In the genomic region with DNA sequence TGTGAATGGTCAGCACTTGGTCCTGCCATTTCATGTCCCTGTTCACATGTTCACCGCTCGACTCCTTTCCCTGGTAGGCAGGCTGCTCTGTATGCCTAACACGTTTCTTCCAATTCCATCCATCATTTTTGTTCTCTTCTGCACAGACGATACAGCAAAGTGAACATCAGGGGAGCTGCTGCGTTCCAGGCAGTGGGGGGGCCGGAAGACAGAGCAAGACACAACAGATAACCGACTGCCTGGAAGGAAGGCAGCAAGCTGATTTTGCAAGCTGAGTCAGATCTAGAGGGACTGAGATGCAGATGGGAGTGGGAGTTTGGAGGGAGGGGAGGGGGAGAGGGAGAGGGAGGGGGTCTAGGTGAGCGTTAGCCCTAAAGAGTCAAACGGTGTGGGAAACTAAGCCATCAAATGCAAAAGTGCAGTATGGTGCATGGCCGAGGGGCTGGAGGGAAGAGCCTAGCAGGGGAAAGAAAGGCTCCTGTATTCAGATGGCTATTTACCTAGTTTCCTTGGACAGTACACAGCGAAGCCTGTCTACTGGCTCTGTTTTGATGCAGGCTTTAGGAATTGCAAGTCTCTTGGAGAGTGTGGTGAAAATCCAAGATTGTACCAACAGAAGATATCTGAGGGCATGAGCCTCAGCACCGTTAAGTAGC, we compare ENCODE assay signal across 17 mouse cellular contexts.
DNase-seq lines count a peak whose midpoint lies in the region; ATAC-seq and TF ChIP-seq lines count a peak whose summit lies in the region.
"Had no signal": no experiment of that assay in that cellular context is flagged by ENCODE, and none has a peak within 500 bp of the region (broad histone marks: within the 10 kb centered on the region; RNA-seq: fewer than 3 reads in every experiment).

No protein-coding gene starts in this region.

- H3K9me3 ChIP-seq in hindbrain, embryonic 11.5 days (ENCODE audit: control insufficient read depth, low read length) = no peaks in the 10 kb centered on the region
- no peaks in the 10 kb centered on the region for H3K9me3 ChIP-seq in hindbrain, embryonic 10.5 days
- H3K9me3 ChIP-seq in forebrain, postnatal 0 days (ENCODE audit: low read length) = no peaks in the 10 kb centered on the region
- no peaks in the 10 kb centered on the region for H3K9me3 ChIP-seq in midbrain, postnatal 0 days (ENCODE audit: low read length)
- no peaks in the 10 kb centered on the region for H3K9me3 ChIP-seq in liver, postnatal 0 days (ENCODE audit: low read length)
- H3K9me3 ChIP-seq: heart, embryonic 15.5 days; liver, embryonic 13.5 days had no signal

- WGBS in hindbrain, embryonic 11.5 days = 59% methylated on average over 12 of the region's 12 CpGs
- WGBS in hindbrain, embryonic 10.5 days = 69% methylated on average over 12 of the region's 12 CpGs
- WGBS in forebrain, postnatal 0 days = 45% methylated on average over 12 of the region's 12 CpGs
- 47% methylated on average over 12 of the region's 12 CpGs for WGBS in midbrain, postnatal 0 days
- WGBS in liver, postnatal 0 days (ENCODE audit: insufficient replicate concordance) = 60% methylated on average over 12 of the region's 12 CpGs

- no peaks in the 10 kb centered on the region for H3K27me3 ChIP-seq in hindbrain, embryonic 11.5 days (ENCODE audit: control insufficient read depth, insufficient read depth, low read length)
- peaks cover 55% of the 10 kb centered on the region for H3K27me3 ChIP-seq in hindbrain, embryonic 10.5 days (ENCODE audit: insufficient read depth, poor library complexity, severe bottlenecking)
- H3K27me3 ChIP-seq in forebrain, postnatal 0 days (ENCODE audit: insufficient read depth, low read length) = peaks cover 13% of the 10 kb centered on the region
- no peaks in the 10 kb centered on the region for H3K27me3 ChIP-seq in midbrain, postnatal 0 days (ENCODE audit: insufficient read depth, low read length)
- H3K27me3 ChIP-seq in liver, postnatal 0 days (ENCODE audit: insufficient read depth, low read length) = no peaks in the 10 kb centered on the region
- H3K27me3 ChIP-seq: heart, embryonic 15.5 days; liver, embryonic 13.5 days had no signal

- peak; percentile 19; the same call in 1 of the 2 replicates for TF ChIP-seq CTCF in forebrain, postnatal 0 days (IDR thresholded peaks at IDR 0.05; ENCODE audit: low read depth)
- no peak for TF ChIP-seq CTCF in layer of hippocampus, adult 2 months (conservative IDR thresholded peaks at IDR 0.05)
- peak; percentile 49; the same call in 1 of the 2 replicates for TF ChIP-seq CTCF in midbrain, postnatal 0 days (IDR thresholded peaks at IDR 0.05)
- no peak for TF ChIP-seq CTCF in liver, postnatal 0 days (IDR thresholded peaks at IDR 0.05; ENCODE audit: low read depth)

- no peak for TF ChIP-seq EP300 in liver, postnatal 0 days (IDR thresholded peaks at IDR 0.05; ENCODE audit: low read depth)

- H3K36me3 ChIP-seq in hindbrain, embryonic 11.5 days (ENCODE audit: control insufficient read depth, insufficient read depth, low read length) = no peaks in the 10 kb centered on the region
- H3K36me3 ChIP-seq in hindbrain, embryonic 10.5 days = no peaks in the 10 kb centered on the region
- no peaks in the 10 kb centered on the region for H3K36me3 ChIP-seq in forebrain, postnatal 0 days (ENCODE audit: insufficient read depth)
- no peaks in the 10 kb centered on the region for H3K36me3 ChIP-seq in midbrain, postnatal 0 days (ENCODE audit: insufficient read depth, low read length)
- H3K36me3 ChIP-seq in liver, postnatal 0 days (replicated peaks; ENCODE audit: insufficient read depth, low read length) = no peaks in the 10 kb centered on the region
- H3K36me3 ChIP-seq: heart, embryonic 15.5 days; liver, embryonic 13.5 days had no signal

- no peak overlapping the region for H3K4me3 ChIP-seq in hindbrain, embryonic 11.5 days (ENCODE audit: low read depth, low read length)
- no peak overlapping the region for H3K4me3 ChIP-seq in hindbrain, embryonic 10.5 days
- no peak overlapping the region for H3K4me3 ChIP-seq in forebrain, postnatal 0 days (ENCODE audit: low read depth, low read length)
- no peak overlapping the region for H3K4me3 ChIP-seq in layer of hippocampus, adult 2 months
- no peak overlapping the region for H3K4me3 ChIP-seq in midbrain, postnatal 0 days (ENCODE audit: low read depth, low read length)
- no peak overlapping the region for H3K4me3 ChIP-seq in liver, postnatal 0 days (ENCODE audit: low read depth, low read length)
- H3K4me3 ChIP-seq: heart, embryonic 15.5 days; liver, embryonic 13.5 days; myocyte had no signal

- H3K4me2 ChIP-seq in hindbrain, embryonic 11.5 days (replicated peaks; ENCODE audit: low read depth, low read length) = no peak overlapping the region
- H3K4me2 ChIP-seq in forebrain, postnatal 0 days (ENCODE audit: low read depth) = no peak overlapping the region
- H3K4me2 ChIP-seq in midbrain, postnatal 0 days (ENCODE audit: low read depth, low read length, poor library complexity, severe bottlenecking) = no peak overlapping the region
- no peak overlapping the region for H3K4me2 ChIP-seq in liver, postnatal 0 days (ENCODE audit: low read depth, low read length)
- H3K4me2 ChIP-seq: heart, embryonic 15.5 days; liver, embryonic 13.5 days had no signal

- H3K4me1 ChIP-seq in hindbrain, embryonic 11.5 days (replicated peaks; ENCODE audit: control insufficient read depth, insufficient read depth, low read length) = no peaks in the 10 kb centered on the region
- H3K4me1 ChIP-seq in hindbrain, embryonic 10.5 days (replicated peaks) = peaks cover 8% of the 10 kb centered on the region; the same call in 1 of the 2 replicates
- H3K4me1 ChIP-seq in forebrain, postnatal 0 days (ENCODE audit: insufficient read depth) = no peaks in the 10 kb centered on the region
- no peaks in the 10 kb centered on the region for H3K4me1 ChIP-seq in midbrain, postnatal 0 days (ENCODE audit: insufficient read depth, low read length)
- H3K4me1 ChIP-seq in liver, postnatal 0 days (ENCODE audit: insufficient read depth) = no peaks in the 10 kb centered on the region
- H3K4me1 ChIP-seq: liver, embryonic 13.5 days had no signal

- peak; percentile 74 for ATAC-seq in hindbrain, embryonic 11.5 days (ENCODE audit: low FRiP score)
- ATAC-seq in forebrain, postnatal 0 days = peak; percentile 91
- peak; percentile 90 for ATAC-seq in midbrain, postnatal 0 days (ENCODE audit: low FRiP score)
- no peak for ATAC-seq in liver, postnatal 0 days
- ATAC-seq: inflammation-experienced regulatory T-cells, adult 6 months had no signal

- no peak overlapping the region for H3K27ac ChIP-seq in hindbrain, embryonic 11.5 days (ENCODE audit: low read depth, low read length)
- no peak overlapping the region for H3K27ac ChIP-seq in hindbrain, embryonic 10.5 days
- no peak overlapping the region for H3K27ac ChIP-seq in forebrain, postnatal 0 days (ENCODE audit: low read depth, low read length)
- H3K27ac ChIP-seq in layer of hippocampus, adult 2 months = no peak overlapping the region
- no peak overlapping the region; the same call in 1 of the 2 replicates for H3K27ac ChIP-seq in midbrain, postnatal 0 days (ENCODE audit: low read depth, low read length)
- H3K27ac ChIP-seq in liver, postnatal 0 days (ENCODE audit: low read depth) = no peak overlapping the region
- H3K27ac ChIP-seq: heart, embryonic 15.5 days; liver, embryonic 13.5 days had no signal

- peak; percentile 19 for DNase-seq in hindbrain, embryonic 11.5 days (ENCODE audit: low spot score)
- DNase-seq in hindbrain, embryonic 10.5 days (ENCODE audit: low spot score) = no peak
- peak; percentile 33 for DNase-seq in forebrain, postnatal 0 days
- peak; percentile 18 to 44 for DNase-seq in layer of hippocampus, adult 2 months (ENCODE audit: low spot score in 2 of 2)
- DNase-seq in midbrain, postnatal 0 days (ENCODE audit: low spot score) = peak; percentile 64
- DNase-seq in lung, postnatal 4 days = no peak
- no peak for DNase-seq in urinary bladder, postnatal 10 days (ENCODE audit: low spot score)
- DNase-seq in liver, postnatal 0 days = no peak
- DNase-seq: cerebellum, adult 18-20 months; gastrocnemius, postnatal 10 days; kidney, postnatal 14 days; liver, embryonic 13.5 days; lung, postnatal 36 days; thymus, postnatal 14 days had no signal

- no peak overlapping the region for H3K9ac ChIP-seq in hindbrain, embryonic 11.5 days (ENCODE audit: low read depth, low read length)
- no peak overlapping the region for H3K9ac ChIP-seq in forebrain, postnatal 0 days
- H3K9ac ChIP-seq in midbrain, postnatal 0 days (replicated peaks; ENCODE audit: low read length, poor library complexity, severe bottlenecking) = no peak overlapping the region
- no peak overlapping the region for H3K9ac ChIP-seq in liver, postnatal 0 days (replicated peaks)
- H3K9ac ChIP-seq: heart, embryonic 15.5 days; liver, embryonic 13.5 days had no signal

Comparison
In these comparisons a context has a peak if more than half of its experiments do, and no peak if none do; other contexts are left out.
1. DNase-seq: peak in hindbrain, embryonic 11.5 days (single experiment), forebrain, postnatal 0 days (single experiment), layer of hippocampus, adult 2 months (2 of 2) and midbrain, postnatal 0 days (single experiment); none in hindbrain, embryonic 10.5 days (single experiment), lung, postnatal 4 days (0 of 2), urinary bladder, postnatal 10 days (single experiment) and liver, postnatal 0 days (single experiment).
2. CTCF ChIP-seq: peak in forebrain, postnatal 0 days (single experiment) and midbrain, postnatal 0 days (single experiment); none in layer of hippocampus, adult 2 months (single experiment) and liver, postnatal 0 days (single experiment).